Mouse (Mus musculus) G1E (cell line): ENCODE measurements around the gene Zfp944. TPM values are rescaled to one million over a fixed set of nuclear protein-coding genes. Genes with fewer than 3 reads are reported as not detected.
"Not testable (repeated sequence)": the region's sequence is repeated elsewhere in the genome, so short reads cannot be mapped to it uniquely, and the experiment has no call there.

Source experiments
- ATAC-seq: 2 replicates; pipeline ENCODE4 v1.8.0; 2016; ENCODE audit warnings: mild to moderate bottlenecking; ENCODE audit not compliant: insufficient number of reproducible peaks, poor library complexity, low FRiP score, severe bottlenecking; ENCODE audit errors: extremely low read depth
- DNase-seq: peaks from one replicate; pipeline ENCODE4 v3.0.0; 2012; ENCODE audit warnings: low spot score
- H3K27me3 ChIP-seq: 2 replicates; pipeline ENCODE4 v1.6.1; 2012; ENCODE audit warnings: mild to moderate bottlenecking, low read length, inconsistent platforms; ENCODE audit not compliant: insufficient read depth
- H3K36me3 ChIP-seq: replicated peaks from 2 replicates; pipeline ENCODE3; 2012; ENCODE audit warnings: mild to moderate bottlenecking, inconsistent platforms
- H3K4me1 ChIP-seq: 2 replicates; pipeline ENCODE4 v1.6.1; 2012; ENCODE audit warnings: low read depth, low read length, inconsistent platforms, mixed read lengths; ENCODE audit not compliant: insufficient read depth
- H3K4me3 ChIP-seq: 2 replicates; pipeline ENCODE4 v1.5.1; 2012; ENCODE audit warnings: low read depth, mild to moderate bottlenecking, inconsistent platforms, low read length, moderate library complexity, mixed read lengths
- H3K9me3 ChIP-seq: replicated peaks from 2 replicates; pipeline ENCODE4 v1.6.1; 2012; ENCODE audit warnings: inconsistent platforms
- CTCF ChIP-seq: IDR thresholded peaks from 2 replicates; pipeline ENCODE4 v1.5.1; 2012; ENCODE audit warnings: low read depth, low read length, inconsistent platforms, mixed read lengths
- GATA1 ChIP-seq: IDR thresholded peaks from 2 replicates; pipeline ENCODE4 v1.6.1; 2012; ENCODE audit warnings: borderline replicate concordance, low read length, inconsistent platforms, mixed read lengths
- GATA2 ChIP-seq: IDR thresholded peaks from 2 replicates; pipeline ENCODE4 v1.6.1; 2012; ENCODE audit warnings: low read depth, low read length, inconsistent platforms, borderline replicate concordance
- POLR2AphosphoS5 ChIP-seq: IDR thresholded peaks from 2 replicates; pipeline ENCODE4 v1.6.1; 2012; ENCODE audit warnings: low read depth, low read length, inconsistent platforms; ENCODE audit not compliant: insufficient replicate concordance
- TAL1 ChIP-seq: conservative IDR thresholded peaks from 2 replicates; pipeline ENCODE4 v1.6.1; 2012; ENCODE audit warnings: low read depth, low read length, inconsistent platforms, mixed read lengths
- polyA plus RNA-seq: library from polyadenylated mRNA; stranded (reverse); fragments of >175 nt; gene quantifications from 2 replicates; pipeline ENCODE4 v1.2.3, GENCODE M21; 2012
- total RNA-seq, 2 experiments: library from RNA; stranded (forward) in 1 of 2; stranded (reverse) in 1 of 2; fragments of 200-1000 nt in 1 of 2; fragments of >200 nt in 1 of 2; fragmentation: Nextera tagmentation in 1 of 2; gene quantifications; 2 replicates each; pipeline ENCODE4 v1.2.3; 2014 to 2017

The Zfp944 gene
- total RNA-seq (2014; fragmentation: Nextera tagmentation) (23.7 and 33.4 TPM in 2 replicates), total RNA-seq (2017) (19.7 and 21.6 TPM in 2 replicates), polyA plus RNA-seq (1.0 and 1.1 TPM in 2 replicates)

- H3K36me3 ChIP-seq = peaks cover 21% of the 10 kb centered on the region
- peaks cover 17% of the 10 kb centered on the region for H3K4me1 ChIP-seq
- peaks cover 11% of the 10 kb centered on the region for H3K9me3 ChIP-seq
- DNase-seq (peak; percentile 16), ATAC-seq (peak; percentile 96)
- not testable (repeated sequence) for H3K27me3 ChIP-seq
- H3K4me3 ChIP-seq = peak within 1 kb of the TSS; percentile 70
These were observed at the start of gene Zfp944, which contains the start of gene Zfp758 for GRCm38 (mm10) chr17:22361101-22361781. Zfp944 (minus strand) TSS chr17:22361400. Zfp758 (plus strand) TSS chr17:22361453.

- TF ChIP-seq TAL1 = no peak
- TF ChIP-seq CTCF = no peak
- TF ChIP-seq POLR2AphosphoS5 = no peak
- no peak for TF ChIP-seq GATA1
- DNase-seq (no peak), ATAC-seq (peak; percentile 73)
These were observed 49.6 kb upstream of the Zfp944 start for GRCm38 (mm10) chr17:22410756-22411155.

GRCm38 (mm10) chr17:22363895-22364294 is 2.7 kb upstream of the Zfp944 start:
- Histone ChIP-seq H3K36me3 (peaks cover 23% of the 10 kb centered on the region), H3K4me1 (peaks cover 17% of the 10 kb centered on the region), H3K4me3 (no peak overlapping the region), H3K9me3 (peaks cover 18% of the 10 kb centered on the region), H3K27me3 (no peaks in the 10 kb centered on the region)
- TF ChIP-seq GATA1 (no peak), POLR2AphosphoS5 (no peak), GATA2 (no peak), TAL1 (no peak), CTCF (no peak)
- DNase-seq = no peak
- no peak for ATAC-seq

More at GRCm38 (mm10) chr17:22410756-22411155, 49.6 kb upstream of the Zfp944 start:
- no peak overlapping the region for H3K4me3 ChIP-seq
- H3K4me1 ChIP-seq = no peaks in the 10 kb centered on the region
- 0 out of 2 replicates have a peak, but pooled peaks cover 2% of the 10 kb centered on the region for H3K27me3 ChIP-seq
- no peaks in the 10 kb centered on the region for H3K9me3 ChIP-seq
- no peaks in the 10 kb centered on the region for H3K36me3 ChIP-seq

- peaks cover 21% of the 10 kb centered on the region for H3K36me3 ChIP-seq
- H3K4me1 ChIP-seq = peaks cover 17% of the 10 kb centered on the region
- DNase-seq (peak; percentile 23), ATAC-seq (peak; percentile 18)
- H3K4me3 ChIP-seq = peak overlapping the region; percentile 70
- H3K27me3 ChIP-seq = no peaks in the 10 kb centered on the region
- TF ChIP-seq POLR2AphosphoS5 = no peak
- no peak for TF ChIP-seq CTCF
- no peak for TF ChIP-seq TAL1
- TF ChIP-seq GATA1 = no peak
- peaks cover 11% of the 10 kb centered on the region for H3K9me3 ChIP-seq
These were observed 628 bp downstream of the Zfp944 start for GRCm38 (mm10) chr17:22360572-22360971.

GRCm38 (mm10) chr17:22352794-22353193 is 8.4 kb downstream of the Zfp944 start:
- no peaks in the 10 kb centered on the region for H3K27me3 ChIP-seq
- no peak overlapping the region for H3K4me3 ChIP-seq
- peak; percentile 4 for DNase-seq
- peaks cover 25% of the 10 kb centered on the region for H3K36me3 ChIP-seq
- H3K9me3 ChIP-seq = no peaks in the 10 kb centered on the region
- TF ChIP-seq GATA1 = no peak
- TF ChIP-seq GATA2 = no peak
- no peak for TF ChIP-seq TAL1
- no peak for TF ChIP-seq POLR2AphosphoS5
- peak; percentile 54 for TF ChIP-seq CTCF
- H3K4me1 ChIP-seq = no peaks in the 10 kb centered on the region
- ATAC-seq = peak; percentile 80

- not testable (repeated sequence) for H3K27me3 ChIP-seq, DNase-seq, H3K36me3 ChIP-seq, H3K4me3 ChIP-seq, H3K9me3 ChIP-seq, H3K4me1 ChIP-seq, ATAC-seq
These were observed 46.0 kb downstream of the Zfp944 start for GRCm38 (mm10) chr17:22315247-22315646.

GRCm38 (mm10) chr17:22314730-22315226 is 46.4 kb downstream of the Zfp944 start, which contains the start of gene CT030661.1:
CT030661.1 (minus strand) TSS chr17:22314837.
- not testable (repeated sequence) for H3K27me3 ChIP-seq, H3K4me1 ChIP-seq, H3K9me3 ChIP-seq, H3K36me3 ChIP-seq
- peak within 1 kb of the TSS; percentile 69 for H3K4me3 ChIP-seq
- peak; percentile 47 for DNase-seq
- ATAC-seq = peak; percentile 100

- H3K4me1 ChIP-seq, H3K27me3 ChIP-seq, H3K36me3 ChIP-seq, DNase-seq, ATAC-seq, H3K9me3 ChIP-seq: not testable (repeated sequence)
- H3K4me3 ChIP-seq = peak overlapping the region; percentile 27; the same call in 1 of the 2 replicates
These were observed 47.0 kb downstream of the Zfp944 start for GRCm38 (mm10) chr17:22314219-22314618.
